Mouse (Mus musculus) kidney, embryonic 16.5 days (tissue): ENCODE results near the gene Fam120a. TPM values are rescaled to one million over a fixed set of nuclear protein-coding genes. Genes with fewer than 3 reads are reported as not detected.

ENCODE experiments used
- ATAC-seq: fragments of 200-750 bp; cut with Nextera tagmentation; 2 replicates; pipeline ENCODE4 v1.8.0; 2017; ENCODE audit warnings: moderate TSS enrichment; ENCODE audit not compliant: low FRiP score, low TSS enrichment
- H3K27ac ChIP-seq: fragments of 300-500 bp; sonication (generic); 2 replicates; pipeline ENCODE4 v1.5.1; 2014; ENCODE audit warnings: low read length
- H3K27me3 ChIP-seq: fragments of 300-500 bp; sonication (generic); 2 replicates; pipeline ENCODE4 v1.6.1; 2014; ENCODE audit warnings: low read length, control low read depth, mixed read lengths; ENCODE audit not compliant: insufficient read depth
- H3K36me3 ChIP-seq: fragments of 300-500 bp; sonication (generic); 2 replicates; pipeline ENCODE4 v1.6.1; 2014; ENCODE audit warnings: low read length, control low read depth, mixed read lengths; ENCODE audit not compliant: insufficient read depth
- H3K4me1 ChIP-seq: fragments of 300-500 bp; sonication (generic); 2 replicates; pipeline ENCODE4 v1.6.1; 2014; ENCODE audit warnings: low read length, control low read depth, mixed read lengths; ENCODE audit not compliant: insufficient read depth
- H3K4me2 ChIP-seq: fragments of 300-500 bp; sonication (generic); replicated peaks from 2 replicates; pipeline ENCODE4 v1.6.1; 2014; ENCODE audit warnings: low read depth, low read length
- H3K4me3 ChIP-seq: fragments of 300-500 bp; sonication (generic); 2 replicates; pipeline ENCODE4 v1.5.1; 2014; ENCODE audit warnings: mild to moderate bottlenecking, low read length
- H3K9ac ChIP-seq: fragments of 300-500 bp; sonication (generic); replicated peaks from 2 replicates; pipeline ENCODE4 v1.6.1; 2014; ENCODE audit warnings: low read length
- H3K9me3 ChIP-seq: fragments of 300-500 bp; sonication (generic); 2 replicates; pipeline ENCODE4 v1.6.1; 2016; ENCODE audit warnings: low read length, control low read depth
- WGBS: fragments of 180-500 bp; shearing (Covaris S2); extraction: QIAGEN DNeasy Blood & Tissue Kit; methylation state at CpG from one replicate; pipeline ENCODE4 v1.1.7; 2014; 5-methylcytosine and 5-hydroxymethylcytosine counted together
- polyA plus RNA-seq: library from polyadenylated mRNA; unstranded; fragments of >200 nt; fragmentation: Nextera tagmentation; extraction: Ambion mirVana; gene quantifications from 2 replicates; pipeline ENCODE4 v1.2.1, GENCODE M21; 2015

Gene Fam120a
- polyA plus RNA-seq, 1 experiment from 2014 or later: 23.2 TPM

- Histone ChIP-seq H3K27ac (no peak overlapping the region), H3K9me3 (no peaks in the 10 kb centered on the region), H3K9ac (no peak overlapping the region), H3K27me3 (no peaks in the 10 kb centered on the region), H3K4me1 (peaks cover 14% of the 10 kb centered on the region), H3K4me3 (no peak overlapping the region), H3K36me3 (no peaks in the 10 kb centered on the region), H3K4me2 (no peak overlapping the region)
- WGBS: 62% methylated on average over 9 of the region's 9 CpGs
- no peak for ATAC-seq
These were observed 104.3 kb downstream of the Fam120a start for GRCm38 (mm10) chr13:48863556-48863955.

GRCm38 (mm10) chr13:48861913-48862312 is 105.9 kb downstream of the Fam120a start:
- 89% methylated on average over 1 of the region's 1 CpGs for WGBS

GRCm38 (mm10) chr13:48858779-48859178 is 109.0 kb downstream of the Fam120a start:
- H3K27ac ChIP-seq: no peak overlapping the region
- no peaks in the 10 kb centered on the region for H3K27me3 ChIP-seq
- 48% methylated on average over 4 of the region's 4 CpGs for WGBS
- no peaks in the 10 kb centered on the region for H3K36me3 ChIP-seq
- H3K4me1 ChIP-seq: peaks cover 20% of the 10 kb centered on the region
- H3K9ac ChIP-seq: no peak overlapping the region
- H3K9me3 ChIP-seq: no peaks in the 10 kb centered on the region
- no peak overlapping the region for H3K4me2 ChIP-seq
- H3K4me3 ChIP-seq: no peak overlapping the region
- 0 out of 2 replicates have a peak, but pooled peaks have one; percentile 24 for ATAC-seq

More at GRCm38 (mm10) chr13:48861913-48862312, 105.9 kb downstream of the Fam120a start:
- Histone ChIP-seq H3K9ac (no peak overlapping the region), H3K4me3 (no peak overlapping the region), H3K4me2 (no peak overlapping the region), H3K36me3 (no peaks in the 10 kb centered on the region), H3K4me1 (peaks cover 20% of the 10 kb centered on the region), H3K9me3 (no peaks in the 10 kb centered on the region), H3K27ac (no peak overlapping the region), H3K27me3 (no peaks in the 10 kb centered on the region)
- no peak for ATAC-seq

GRCm38 (mm10) chr13:48858054-48858453 is 109.8 kb downstream of the Fam120a start:
- H3K4me1 ChIP-seq: peaks cover 20% of the 10 kb centered on the region
- 59% methylated on average over 6 of the region's 6 CpGs for WGBS
- H3K9ac ChIP-seq: no peak overlapping the region
- no peak overlapping the region for H3K4me3 ChIP-seq
- no peaks in the 10 kb centered on the region for H3K36me3 ChIP-seq
- H3K4me2 ChIP-seq: no peak overlapping the region
- no peak for ATAC-seq
- H3K27me3 ChIP-seq: no peaks in the 10 kb centered on the region
- H3K27ac ChIP-seq: no peak overlapping the region
- no peaks in the 10 kb centered on the region for H3K9me3 ChIP-seq

GRCm38 (mm10) chr13:48857246-48857932 is 110.4 kb downstream of the Fam120a start:
- Histone ChIP-seq H3K27ac (no peak overlapping the region), H3K4me1 (peaks cover 20% of the 10 kb centered on the region), H3K9ac (no peak overlapping the region), H3K4me2 (no peak overlapping the region), H3K27me3 (no peaks in the 10 kb centered on the region), H3K9me3 (no peaks in the 10 kb centered on the region), H3K4me3 (no peak overlapping the region), H3K36me3 (no peaks in the 10 kb centered on the region)
- ATAC-seq: peak; percentile 43; the same call in 1 of the 2 replicates
- WGBS: 40% methylated on average over 7 of the region's 7 CpGs

GRCm38 (mm10) chr13:48853947-48854346 is 113.9 kb downstream of the Fam120a start:
- no peak for ATAC-seq
- WGBS: 72% methylated on average over 3 of the region's 3 CpGs
- H3K4me2 ChIP-seq: no peak overlapping the region
- no peak overlapping the region for H3K9ac ChIP-seq
- no peaks in the 10 kb centered on the region for H3K9me3 ChIP-seq
- no peaks in the 10 kb centered on the region for H3K36me3 ChIP-seq
- H3K4me3 ChIP-seq: no peak overlapping the region
- peaks cover 29% of the 10 kb centered on the region for H3K4me1 ChIP-seq
- H3K27ac ChIP-seq: no peak overlapping the region
- no peaks in the 10 kb centered on the region for H3K27me3 ChIP-seq

- 22% methylated on average over 2 of the region's 2 CpGs for WGBS
- H3K9me3 ChIP-seq: no peaks in the 10 kb centered on the region
These were observed 114.3 kb downstream of the Fam120a start for GRCm38 (mm10) chr13:48853475-48853874.

GRCm38 (mm10) chr13:48852859-48853258 is 115.0 kb downstream of the Fam120a start:
- no peak for ATAC-seq
- no peak overlapping the region for H3K4me3 ChIP-seq

More at GRCm38 (mm10) chr13:48853475-48853874, 114.3 kb downstream of the Fam120a start:
- Histone ChIP-seq H3K4me3 (no peak overlapping the region), H3K27ac (no peak overlapping the region), H3K36me3 (no peaks in the 10 kb centered on the region), H3K4me2 (no peak overlapping the region), H3K4me1 (peaks cover 24% of the 10 kb centered on the region), H3K9ac (no peak overlapping the region), H3K27me3 (no peaks in the 10 kb centered on the region)
- ATAC-seq: no peak

GRCm38 (mm10) chr13:48851719-48852118 is 116.1 kb downstream of the Fam120a start:
- Histone ChIP-seq H3K4me1 (peaks cover 12% of the 10 kb centered on the region), H3K27ac (no peak overlapping the region)

More at GRCm38 (mm10) chr13:48852859-48853258, 115.0 kb downstream of the Fam120a start:
- WGBS: 64% methylated on average over 3 of the region's 3 CpGs
- Histone ChIP-seq H3K36me3 (no peaks in the 10 kb centered on the region), H3K27me3 (no peaks in the 10 kb centered on the region), H3K9me3 (no peaks in the 10 kb centered on the region), H3K4me1 (peaks cover 19% of the 10 kb centered on the region), H3K27ac (no peak overlapping the region), H3K9ac (no peak overlapping the region), H3K4me2 (no peak overlapping the region)

GRCm38 (mm10) chr13:48850771-48851170 is 117.0 kb downstream of the Fam120a start:
- Histone ChIP-seq H3K9ac (no peak overlapping the region), H3K27me3 (no peaks in the 10 kb centered on the region), H3K4me1 (peaks cover 12% of the 10 kb centered on the region), H3K4me3 (no peak overlapping the region), H3K4me2 (no peak overlapping the region), H3K9me3 (no peaks in the 10 kb centered on the region), H3K27ac (no peak overlapping the region), H3K36me3 (no peaks in the 10 kb centered on the region)
- WGBS: 85% methylated on average over 8 of the region's 8 CpGs
- no peak for ATAC-seq

More at GRCm38 (mm10) chr13:48851719-48852118, 116.1 kb downstream of the Fam120a start:
- no peak overlapping the region for H3K4me3 ChIP-seq
- no peak overlapping the region for H3K4me2 ChIP-seq
- WGBS: 87% methylated on average over 5 of the region's 5 CpGs
- no peaks in the 10 kb centered on the region for H3K9me3 ChIP-seq
- no peak overlapping the region for H3K9ac ChIP-seq
- no peaks in the 10 kb centered on the region for H3K27me3 ChIP-seq
- H3K36me3 ChIP-seq: no peaks in the 10 kb centered on the region
- no peak for ATAC-seq
